Mouse (Mus musculus) G1E (cell line): ENCODE results near the gene Lsg1. TPM values are rescaled to one million over a fixed set of nuclear protein-coding genes. Genes with fewer than 3 reads are reported as not detected.

Source experiments
- ATAC-seq: 2 replicates; pipeline ENCODE4 v1.8.0; 2016; ENCODE audit warnings: mild to moderate bottlenecking; ENCODE audit not compliant: insufficient number of reproducible peaks, poor library complexity, low FRiP score, severe bottlenecking; ENCODE audit errors: extremely low read depth
- DNase-seq: peaks from one replicate; pipeline ENCODE4 v3.0.0; 2012; ENCODE audit warnings: low spot score
- H3K27me3 ChIP-seq: 2 replicates; pipeline ENCODE4 v1.6.1; 2012; ENCODE audit warnings: mild to moderate bottlenecking, low read length, inconsistent platforms; ENCODE audit not compliant: insufficient read depth
- H3K36me3 ChIP-seq: replicated peaks from 2 replicates; pipeline ENCODE3; 2012; ENCODE audit warnings: mild to moderate bottlenecking, inconsistent platforms
- H3K4me1 ChIP-seq: 2 replicates; pipeline ENCODE4 v1.6.1; 2012; ENCODE audit warnings: low read depth, low read length, inconsistent platforms, mixed read lengths; ENCODE audit not compliant: insufficient read depth
- H3K4me3 ChIP-seq: 2 replicates; pipeline ENCODE4 v1.5.1; 2012; ENCODE audit warnings: low read depth, mild to moderate bottlenecking, inconsistent platforms, low read length, moderate library complexity, mixed read lengths
- H3K9me3 ChIP-seq: replicated peaks from 2 replicates; pipeline ENCODE4 v1.6.1; 2012; ENCODE audit warnings: inconsistent platforms
- CTCF ChIP-seq: IDR thresholded peaks from 2 replicates; pipeline ENCODE4 v1.5.1; 2012; ENCODE audit warnings: low read depth, low read length, inconsistent platforms, mixed read lengths
- GATA1 ChIP-seq: IDR thresholded peaks from 2 replicates; pipeline ENCODE4 v1.6.1; 2012; ENCODE audit warnings: borderline replicate concordance, low read length, inconsistent platforms, mixed read lengths
- GATA2 ChIP-seq: IDR thresholded peaks from 2 replicates; pipeline ENCODE4 v1.6.1; 2012; ENCODE audit warnings: low read depth, low read length, inconsistent platforms, borderline replicate concordance
- POLR2AphosphoS5 ChIP-seq: IDR thresholded peaks from 2 replicates; pipeline ENCODE4 v1.6.1; 2012; ENCODE audit warnings: low read depth, low read length, inconsistent platforms; ENCODE audit not compliant: insufficient replicate concordance
- TAL1 ChIP-seq: conservative IDR thresholded peaks from 2 replicates; pipeline ENCODE4 v1.6.1; 2012; ENCODE audit warnings: low read depth, low read length, inconsistent platforms, mixed read lengths
- polyA plus RNA-seq: library from polyadenylated mRNA; stranded (reverse); fragments of >175 nt; gene quantifications from 2 replicates; pipeline ENCODE4 v1.2.3, GENCODE M21; 2012
- total RNA-seq, 2 experiments: library from RNA; stranded (forward) in 1 of 2; stranded (reverse) in 1 of 2; fragments of 200-1000 nt in 1 of 2; fragments of >200 nt in 1 of 2; fragmentation: Nextera tagmentation in 1 of 2; gene quantifications; 2 replicates each; pipeline ENCODE4 v1.2.3; 2014 to 2017

The Lsg1 gene
- 59.5 and 64.4 TPM in 2 replicates for total RNA-seq (2014; fragmentation: Nextera tagmentation)
- total RNA-seq (2017), result 52.9 and 65.7 TPM in 2 replicates
- 10.0 and 11.0 TPM in 2 replicates for polyA plus RNA-seq

- no peaks in the 10 kb centered on the region for H3K9me3 ChIP-seq
- ATAC-seq (peak; percentile 86), DNase-seq (peak; percentile 75)
- H3K4me3 ChIP-seq, result peak within 1 kb of the TSS; percentile 84
- H3K4me1 ChIP-seq, result peaks cover 29% of the 10 kb centered on the region
- H3K27me3 ChIP-seq, result peaks cover 5% of the 10 kb centered on the region; the same call in 1 of the 2 replicates
- H3K36me3 ChIP-seq, result peaks cover 33% of the 10 kb centered on the region
- TF ChIP-seq GATA2 (no peak), GATA1 (no peak)
Observed at GRCm38 (mm10) chr16:30587494-30588327, at the start of gene Lsg1. Lsg1 (minus strand) TSS chr16:30587592.

- no peak for TF ChIP-seq CTCF
- TF ChIP-seq TAL1, result no peak
- no peaks in the 10 kb centered on the region for H3K36me3 ChIP-seq
- ATAC-seq, result no peak
Observed at GRCm38 (mm10) chr16:30633906-30634746, 46.7 kb upstream of the Lsg1 start.

GRCm38 (mm10) chr16:30629509-30629908, 42.1 kb upstream of the Lsg1 start:
- ATAC-seq (no peak), DNase-seq (no peak)
- no peaks in the 10 kb centered on the region for H3K36me3 ChIP-seq
- no peaks in the 10 kb centered on the region for H3K9me3 ChIP-seq
- peaks cover 2% of the 10 kb centered on the region; the same call in 1 of the 2 replicates for H3K27me3 ChIP-seq
- TF ChIP-seq POLR2AphosphoS5 (no peak), GATA1 (no peak), TAL1 (no peak), CTCF (no peak), GATA2 (no peak)
- H3K4me1 ChIP-seq, result no peaks in the 10 kb centered on the region
- no peak overlapping the region for H3K4me3 ChIP-seq

More at GRCm38 (mm10) chr16:30633906-30634746, 46.7 kb upstream of the Lsg1 start:
- Histone ChIP-seq H3K27me3 (peaks cover 10% of the 10 kb centered on the region), H3K9me3 (no peaks in the 10 kb centered on the region), H3K4me1 (no peaks in the 10 kb centered on the region), H3K4me3 (no peak overlapping the region)
- DNase-seq, result no peak

- Histone ChIP-seq H3K4me1 (no peaks in the 10 kb centered on the region), H3K27me3 (peaks cover 10% of the 10 kb centered on the region), H3K36me3 (no peaks in the 10 kb centered on the region), H3K9me3 (no peaks in the 10 kb centered on the region), H3K4me3 (no peak overlapping the region)
- TF ChIP-seq CTCF (no peak), GATA2 (no peak), GATA1 (no peak), TAL1 (no peak), POLR2AphosphoS5 (no peak)
- DNase-seq, result no peak
- no peak for ATAC-seq
Observed at GRCm38 (mm10) chr16:30628401-30628800, 41.0 kb upstream of the Lsg1 start.

- H3K4me1 ChIP-seq, result no peaks in the 10 kb centered on the region
- no peaks in the 10 kb centered on the region for H3K36me3 ChIP-seq
- peaks cover 12% of the 10 kb centered on the region for H3K27me3 ChIP-seq
- no peaks in the 10 kb centered on the region for H3K9me3 ChIP-seq
- no peak for DNase-seq
- no peak for ATAC-seq
- no peak overlapping the region for H3K4me3 ChIP-seq
- TF ChIP-seq GATA2 (no peak), POLR2AphosphoS5 (no peak), TAL1 (no peak)
Observed at GRCm38 (mm10) chr16:30627586-30628337, 40.4 kb upstream of the Lsg1 start.

GRCm38 (mm10) chr16:30624640-30625039, 37.2 kb upstream of the Lsg1 start:
- H3K4me1 ChIP-seq, result no peaks in the 10 kb centered on the region
- no peak overlapping the region for H3K4me3 ChIP-seq
- TF ChIP-seq POLR2AphosphoS5 (no peak), GATA2 (no peak), CTCF (no peak), GATA1 (no peak), TAL1 (no peak)
- no peaks in the 10 kb centered on the region for H3K9me3 ChIP-seq
- DNase-seq, result no peak
- H3K27me3 ChIP-seq, result peaks cover 27% of the 10 kb centered on the region
- H3K36me3 ChIP-seq, result no peaks in the 10 kb centered on the region
- ATAC-seq, result no peak
